Mouse (Mus musculus) limb, embryonic 14.5 days (tissue): ENCODE data around the gene Mospd3. TPM values are rescaled to one million over a fixed set of nuclear protein-coding genes. Genes with fewer than 3 reads are reported as not detected.
A peak's percentile ranks its signal among the peaks of the same experiment; 100 is the strongest.
"Not testable (repeated sequence)": the region's sequence is repeated elsewhere in the genome, so short reads cannot be mapped to it uniquely, and the experiment has no call there.

Source experiments
- ATAC-seq: fragments of 200-750 bp; cut with Nextera tagmentation; 2 replicates; pipeline ENCODE4 v1.8.0; 2017; ENCODE audit warnings: low read depth, moderate number of reproducible peaks, moderate TSS enrichment; ENCODE audit not compliant: low FRiP score
- DNase-seq: peaks from one replicate; pipeline ENCODE4 v3.0.0-alpha.2; 2015; ENCODE audit warnings: low spot score
- H3K27ac ChIP-seq: fragments of 300-500 bp; sonication (generic); replicated peaks from 2 replicates; pipeline ENCODE4 v1.5.1; 2014; ENCODE audit warnings: low read depth, mild to moderate bottlenecking, low read length, moderate library complexity, mixed read lengths
- H3K27me3 ChIP-seq: fragments of 300-500 bp; sonication (generic); 2 replicates; pipeline ENCODE4 v1.6.1; 2014; ENCODE audit warnings: low read length, mixed read lengths; ENCODE audit not compliant: control insufficient read depth, insufficient read depth
- H3K36me3 ChIP-seq: fragments of 300-500 bp; sonication (generic); 2 replicates; pipeline ENCODE4 v1.6.1; 2014; ENCODE audit warnings: mild to moderate bottlenecking, low read length, moderate library complexity, mixed read lengths; ENCODE audit not compliant: control insufficient read depth, insufficient read depth
- H3K4me1 ChIP-seq: fragments of 300-500 bp; sonication (generic); 2 replicates; pipeline ENCODE4 v1.6.1; 2014; ENCODE audit warnings: antibody characterized with exemption, low read length, mixed read lengths; ENCODE audit not compliant: control insufficient read depth, insufficient read depth
- H3K4me2 ChIP-seq: fragments of 300-500 bp; sonication (generic); replicated peaks from 2 replicates; pipeline ENCODE4 v1.6.1; 2014; ENCODE audit warnings: low read depth, mild to moderate bottlenecking, low read length, moderate library complexity; ENCODE audit not compliant: severe bottlenecking
- H3K4me3 ChIP-seq: fragments of 300-500 bp; sonication (generic); replicated peaks from 2 replicates; pipeline ENCODE4 v1.5.1; 2014; ENCODE audit warnings: low read length
- H3K9ac ChIP-seq: fragments of 300-500 bp; sonication (generic); 2 replicates; pipeline ENCODE4 v1.6.1; 2014; ENCODE audit warnings: mild to moderate bottlenecking, low read depth, low read length, moderate library complexity; ENCODE audit not compliant: severe bottlenecking
- H3K9me3 ChIP-seq: fragments of 300-500 bp; sonication (generic); 2 replicates; pipeline ENCODE4 v1.6.1; 2016; ENCODE audit warnings: low read length; ENCODE audit not compliant: control insufficient read depth
- POLR2A ChIP-seq: fragments of 200-500 bp; IDR thresholded peaks from 2 replicates; pipeline ENCODE4 v1.8.0; 2012; ENCODE audit warnings: inconsistent platforms, mild to moderate bottlenecking, moderate library complexity, borderline replicate concordance; ENCODE audit not compliant: insufficient read depth, insufficient read length; ENCODE audit errors: extremely low read depth
- WGBS: fragments of 180-500 bp; shearing (Covaris S2); extraction: QIAGEN DNeasy Blood & Tissue Kit; methylation state at CpG from one replicate; pipeline ENCODE4 v1.1.7; 2014; 5-methylcytosine and 5-hydroxymethylcytosine counted together
- polyA plus RNA-seq, 2 experiments: library from polyadenylated mRNA; depleted of rRNA in 1 of 2; stranded (reverse) in 1 of 2; unstranded in 1 of 2; fragments of >200 nt; fragmentation: Nextera tagmentation in 1 of 2; extraction: Ambion mirVana in 1 of 2; gene quantifications; 2 replicates each; pipeline versions ENCODE4 v1.2.1 to v1.2.3; 2012 to 2014

The Mospd3 gene
- polyA plus RNA-seq, 2 experiments, result 49.4 to 68.2 TPM

DNA sequence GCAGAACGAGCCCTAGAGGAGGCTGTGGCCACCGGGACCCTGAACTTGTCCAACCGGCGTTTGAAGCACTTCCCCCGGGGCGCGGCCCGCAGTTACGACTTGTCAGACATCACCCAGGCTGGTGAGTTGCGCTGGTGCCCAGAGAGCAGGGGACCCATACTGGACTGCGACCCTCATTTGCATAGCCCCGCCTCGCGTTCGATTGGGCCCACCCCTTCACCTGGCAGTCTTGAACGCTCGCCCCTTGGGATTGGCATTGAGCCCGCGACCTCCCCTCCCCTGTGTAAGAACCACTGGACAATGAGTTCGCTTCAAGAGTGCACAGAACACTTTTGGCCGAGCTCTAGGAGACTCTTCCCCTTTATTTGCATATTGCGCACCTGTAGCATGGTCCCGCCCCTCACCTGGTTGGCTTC lies 28.5 kb upstream of the Mospd3 start:
- no peak for TF ChIP-seq POLR2A

DNA sequence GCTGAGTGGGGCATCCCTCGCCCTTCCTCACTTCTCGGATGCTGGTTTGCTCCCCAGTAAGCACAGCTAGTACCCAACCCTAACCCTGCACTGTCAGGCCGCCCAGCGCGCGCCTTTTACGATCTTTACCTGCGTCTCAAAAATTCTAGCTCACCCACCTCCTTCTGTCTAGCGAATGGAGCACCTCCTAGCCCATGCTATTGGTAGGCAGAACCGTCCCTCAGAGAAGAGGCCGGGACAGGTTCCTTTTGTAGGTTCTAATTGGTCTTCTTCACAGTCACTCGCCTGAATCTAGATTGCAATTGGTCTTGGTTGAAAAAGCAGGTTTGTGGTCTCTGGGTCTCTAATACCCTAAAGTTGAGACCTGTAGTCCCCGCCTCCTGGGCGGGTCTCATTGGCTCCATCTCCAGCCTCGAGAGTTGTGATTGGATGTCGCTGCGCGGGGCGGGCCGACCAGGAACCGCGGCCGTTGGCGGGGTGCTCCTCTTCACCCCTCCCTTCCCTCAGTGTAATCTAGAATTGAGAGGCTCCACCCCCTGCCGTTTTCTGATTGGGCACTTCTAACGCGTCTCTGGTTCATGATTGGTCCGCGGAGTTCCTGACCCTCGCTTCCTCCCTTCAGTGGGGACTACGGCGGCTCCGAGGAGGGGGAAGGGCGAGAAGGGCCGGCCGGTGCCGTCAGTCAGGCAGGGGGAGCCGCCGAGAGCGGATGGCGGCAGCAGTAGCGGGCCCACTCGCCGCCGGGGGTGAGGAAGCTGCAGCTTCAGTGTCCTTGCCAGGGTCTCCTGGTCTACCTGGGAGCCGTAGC lies 27.8 kb upstream of the Mospd3 start, which contains the start of the genes Fbxo24, Lrch4 and Gm20605:
Fbxo24 (minus strand) TSS at position 505 of the 808 bp plus-strand sequence.
Lrch4 (plus strand) TSS at position 624 of the 808 bp plus-strand sequence.
Gm20605 (plus strand) TSS at position 678 of the 808 bp plus-strand sequence.
- peak; percentile 91; the same call in 1 of the 2 replicates for TF ChIP-seq POLR2A
- peak within 1 kb of the TSS; percentile 98 for H3K4me3 ChIP-seq
- peaks cover 15% of the 10 kb centered on the region for H3K36me3 ChIP-seq
- H3K4me2 ChIP-seq, result peak within 1 kb of the TSS; percentile 77
- H3K27me3 ChIP-seq, result no peaks in the 10 kb centered on the region
- H3K9ac ChIP-seq, result peak within 1 kb of the TSS; percentile 73
- under 1% methylated on average over 45 of the region's 46 CpGs for WGBS
- ATAC-seq, result peak; percentile 97
- DNase-seq, result peak; percentile 100
- peaks cover 16% of the 10 kb centered on the region for H3K4me1 ChIP-seq
- H3K27ac ChIP-seq, result peak within 1 kb of the TSS; percentile 86
- no peaks in the 10 kb centered on the region for H3K9me3 ChIP-seq

More for the DNA sequence above, 28.5 kb upstream of the Mospd3 start:
- ATAC-seq, result 0 out of 2 replicates have a peak, but pooled peaks have one; percentile 3
- DNase-seq, result peak; percentile 23
- Histone ChIP-seq H3K4me1 (peaks cover 16% of the 10 kb centered on the region), H3K9me3 (no peaks in the 10 kb centered on the region), H3K4me3 (peak overlapping the region; percentile 98), H3K9ac (peak overlapping the region; percentile 73), H3K36me3 (peaks cover 21% of the 10 kb centered on the region), H3K27me3 (no peaks in the 10 kb centered on the region), H3K4me2 (peak overlapping the region; percentile 77), H3K27ac (peak overlapping the region; percentile 81)
- WGBS, result 1% methylated on average over 23 of the region's 23 CpGs

DNA sequence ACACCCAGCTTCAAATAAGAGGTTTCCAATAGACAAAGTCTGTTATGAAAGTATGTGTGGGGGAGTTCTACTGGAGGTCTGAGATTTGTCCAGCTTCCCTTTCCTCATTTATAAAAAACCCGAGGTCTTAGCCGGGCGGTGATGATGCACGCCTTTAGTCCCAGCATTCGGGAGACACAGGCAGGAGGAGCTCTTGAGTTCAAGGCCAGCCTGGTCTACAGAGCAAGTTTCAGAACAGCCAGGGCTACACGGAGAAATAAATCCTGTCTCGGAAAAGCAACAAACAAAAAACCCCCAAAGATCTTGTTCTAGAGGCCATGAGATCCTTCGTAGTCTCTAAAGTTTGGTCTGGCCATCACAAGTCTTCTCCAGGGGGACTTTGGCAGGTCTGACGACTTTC lies 27.1 kb upstream of the Mospd3 start:
- no peak for TF ChIP-seq POLR2A
- WGBS, result under 1% methylated on average over 9 of the region's 9 CpGs
- Histone ChIP-seq H3K4me3 (peak overlapping the region; percentile 98), H3K27ac (peak overlapping the region; percentile 86), H3K9ac (peak overlapping the region; percentile 56), H3K27me3 (no peaks in the 10 kb centered on the region), H3K36me3 (peaks cover 8% of the 10 kb centered on the region), H3K4me2 (peak overlapping the region; percentile 77), H3K9me3 (no peaks in the 10 kb centered on the region), H3K4me1 (peaks cover 16% of the 10 kb centered on the region)
- ATAC-seq (no peak), DNase-seq (no peak)

GRCm38 (mm10) chr5:137623937-137624530 lies 23.2 kb upstream of the Mospd3 start:
- DNase-seq, result no peak
- ATAC-seq, result no peak
- Histone ChIP-seq H3K9me3 (no peaks in the 10 kb centered on the region), H3K27me3 (no peaks in the 10 kb centered on the region), H3K27ac (no peak overlapping the region), H3K4me2 (no peak overlapping the region), H3K9ac (no peak overlapping the region), H3K4me3 (no peak overlapping the region), H3K4me1 (peaks cover 4% of the 10 kb centered on the region; the same call in 1 of the 2 replicates), H3K36me3 (no peaks in the 10 kb centered on the region)
- 85% methylated on average over 11 of the region's 11 CpGs for WGBS
- no peak for TF ChIP-seq POLR2A

GRCm38 (mm10) chr5:137615347-137615746 lies 14.5 kb upstream of the Mospd3 start:
- Histone ChIP-seq H3K27ac (no peak overlapping the region), H3K9me3 (no peaks in the 10 kb centered on the region), H3K36me3 (no peaks in the 10 kb centered on the region), H3K27me3 (no peaks in the 10 kb centered on the region), H3K9ac (no peak overlapping the region), H3K4me2 (no peak overlapping the region), H3K4me3 (no peak overlapping the region), H3K4me1 (peaks cover 27% of the 10 kb centered on the region)
- no peak for TF ChIP-seq POLR2A
- ATAC-seq, result no peak
- no peak for DNase-seq
- 94% methylated on average over 7 of the region's 7 CpGs for WGBS

DNA sequence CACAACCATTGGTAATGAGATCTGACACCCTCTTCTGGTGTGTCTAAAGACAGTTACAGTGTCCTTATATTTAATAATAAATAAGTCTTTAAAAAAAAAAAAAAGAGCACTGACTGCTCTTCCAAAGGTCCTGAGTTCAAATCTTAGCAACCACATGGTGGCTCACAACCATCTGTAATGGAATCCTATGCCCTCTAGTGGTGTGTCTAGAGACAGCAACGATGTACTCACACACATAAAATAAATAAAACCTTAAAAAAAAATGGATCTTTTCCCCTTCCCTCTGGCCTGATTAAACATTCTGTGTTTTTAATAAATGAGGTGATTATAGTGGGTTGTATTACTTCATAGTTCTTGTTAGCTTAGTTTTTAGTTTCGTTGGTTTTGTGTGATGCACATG lies 14.1 kb upstream of the Mospd3 start:
- H3K4me3 ChIP-seq, DNase-seq, H3K27ac ChIP-seq, H3K9me3 ChIP-seq, H3K4me2 ChIP-seq, ATAC-seq, H3K36me3 ChIP-seq, H3K27me3 ChIP-seq, H3K9ac ChIP-seq: not testable (repeated sequence)
- peaks cover 31% of the 10 kb centered on the region for H3K4me1 ChIP-seq
- WGBS, result 88% methylated on average over 2 of the region's 2 CpGs
